Mouse (Mus musculus): ENCODE results near the gene Znrf3.

DNA sequence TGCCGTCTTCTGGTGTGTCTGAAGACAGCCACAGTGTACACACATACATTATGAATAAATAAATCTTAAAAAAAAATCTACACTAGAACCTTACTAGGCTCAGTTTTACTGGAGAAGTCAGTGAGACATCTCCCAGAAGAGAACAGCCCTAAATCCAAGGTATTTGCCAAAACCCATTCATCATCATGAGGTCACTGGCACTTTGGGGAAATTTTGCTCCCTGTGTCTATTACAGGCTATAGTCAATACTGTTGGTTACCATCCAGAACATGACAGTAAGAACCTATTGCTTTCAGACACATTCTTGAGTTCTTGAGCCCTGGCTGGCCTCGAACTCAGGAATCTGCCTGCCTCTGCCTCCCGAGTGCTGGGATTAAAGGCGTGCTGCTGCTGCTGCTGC is 113.8 kb downstream of the Znrf3 start:
- no peak for TF ChIP-seq POLR2A (IDR thresholded peaks at IDR 0.05; ENCODE audit: borderline replicate concordance, extremely low read depth, low read depth, low read length)
- no peak for TF ChIP-seq CTCF (IDR thresholded peaks at IDR 0.05; ENCODE audit: insufficient read depth, low read length)
